Mouse (Mus musculus) CD4-positive helper T cell, adult 2 months (primary cell): ENCODE results near the gene Epor.

Experiments used
- DNase-seq: peaks from one replicate; pipeline ENCODE4 v3.0.0-alpha.2; 2012; ENCODE audit warnings: low read depth, missing footprints, low spot score

Gene Epor

GRCm38 (mm10) chr9:21963417-21963816 is at the start of gene Epor:
Gene Epor (minus strand): TSS chr9:21963506.
- no peak for DNase-seq

- no peak for DNase-seq
These were observed 49.4 kb upstream of the Epor start for GRCm38 (mm10) chr9:22012731-22013130.

DNA sequence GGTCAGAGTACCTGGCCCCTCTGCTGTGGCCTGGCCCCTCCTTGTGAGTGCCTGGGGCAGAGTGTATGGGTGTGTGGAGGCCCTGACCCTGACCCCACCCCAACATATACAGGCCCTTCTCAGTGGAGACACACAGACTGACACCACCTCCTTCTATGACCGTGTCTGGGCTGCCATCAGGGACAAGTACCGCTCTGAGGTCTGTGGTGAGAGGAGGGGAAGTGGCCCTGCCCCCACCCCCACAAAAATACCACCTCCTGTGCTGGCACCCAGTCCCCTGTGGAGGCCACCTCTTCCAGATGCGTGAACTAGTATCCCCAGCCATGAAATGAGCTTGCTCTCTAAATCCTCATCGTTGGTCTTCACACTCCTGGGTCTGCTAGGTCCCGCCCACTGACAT is 47.7 kb upstream of the Epor start:
- no peak for DNase-seq

- DNase-seq, result no peak
These were observed 41.2 kb upstream of the Epor start for GRCm38 (mm10) chr9:22004546-22004945.

DNA sequence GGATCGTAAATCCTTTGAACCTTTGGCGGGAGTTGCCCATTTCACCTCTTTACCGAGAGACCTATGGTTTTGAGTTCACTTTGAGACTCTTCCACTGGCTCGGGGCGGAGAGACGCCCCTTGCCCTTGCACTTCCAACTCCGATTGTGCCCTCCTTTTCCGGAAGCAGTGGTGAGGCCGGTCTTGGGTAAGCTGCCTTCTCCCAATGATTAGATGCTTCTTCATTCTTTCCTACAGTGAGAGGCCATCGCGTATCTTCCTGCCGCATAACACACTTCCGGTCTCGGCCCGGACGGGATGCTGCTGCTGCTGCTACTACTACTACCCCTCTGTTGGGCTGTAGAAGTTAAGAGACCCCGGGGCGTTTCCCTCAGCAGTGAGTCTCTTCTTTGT is 39.9 kb upstream of the Epor start:
- no peak for DNase-seq

- peak; percentile 100 for DNase-seq
These were observed 39.2 kb upstream of the Epor start, which contains the start of the genes Ccdc151 and Prkcsh for GRCm38 (mm10) chr9:22002194-22003162. Gene Ccdc151 (minus strand): TSS chr9:22002634. Gene Prkcsh (plus strand): TSS chr9:22002806.

DNA sequence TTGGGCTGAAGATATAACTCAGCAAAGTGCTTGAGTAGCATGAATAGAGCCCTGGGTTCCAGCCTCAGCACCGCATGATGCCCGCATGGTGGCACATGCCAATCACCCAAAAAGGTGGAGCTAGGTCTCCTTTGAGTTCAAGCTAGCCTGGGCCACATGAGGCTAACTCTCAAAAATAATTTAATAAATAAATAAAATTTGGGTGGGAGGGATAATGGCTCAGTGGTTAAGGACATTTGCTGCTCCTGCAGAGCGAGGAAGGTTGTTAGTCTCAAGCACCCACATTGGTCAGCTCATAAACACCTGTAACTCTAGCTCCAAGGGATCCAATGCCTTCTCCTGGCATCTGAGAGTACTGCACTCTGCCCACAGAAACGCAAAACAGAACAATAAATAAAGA is 38.3 kb upstream of the Epor start:
- DNase-seq, result no peak

- no peak for DNase-seq
These were observed 37.0 kb upstream of the Epor start for GRCm38 (mm10) chr9:22000296-22000695.

- DNase-seq, result no peak
These were observed 33.0 kb upstream of the Epor start for GRCm38 (mm10) chr9:21996178-21996867.

DNA sequence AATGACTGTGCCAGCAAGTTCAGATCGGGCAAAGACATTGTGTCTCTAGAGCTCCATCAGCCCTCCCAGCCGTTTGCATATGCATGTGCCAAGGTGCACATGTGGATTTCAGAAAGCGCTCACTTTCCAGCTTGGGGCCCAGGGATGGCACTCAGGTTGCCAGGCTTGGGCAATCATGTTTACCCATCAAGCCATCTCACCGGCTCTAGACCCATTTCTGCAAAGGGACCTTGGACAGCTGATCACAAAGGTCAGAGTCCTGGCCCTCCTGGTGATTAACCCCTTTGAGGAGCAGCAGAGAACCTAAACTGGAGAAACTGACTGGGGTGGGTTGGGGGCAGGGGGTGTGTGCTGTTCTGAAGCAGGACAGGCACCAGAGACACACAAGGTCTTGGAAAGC is 28.9 kb upstream of the Epor start:
- DNase-seq, result no peak

GRCm38 (mm10) chr9:21989230-21990110 is 26.2 kb upstream of the Epor start, which contains the start of gene Rgl3:
Gene Rgl3 (minus strand): TSS chr9:21989446.
- no peak for DNase-seq

GRCm38 (mm10) chr9:21988421-21989101 is 25.3 kb upstream of the Epor start:
- DNase-seq, result no peak

DNA sequence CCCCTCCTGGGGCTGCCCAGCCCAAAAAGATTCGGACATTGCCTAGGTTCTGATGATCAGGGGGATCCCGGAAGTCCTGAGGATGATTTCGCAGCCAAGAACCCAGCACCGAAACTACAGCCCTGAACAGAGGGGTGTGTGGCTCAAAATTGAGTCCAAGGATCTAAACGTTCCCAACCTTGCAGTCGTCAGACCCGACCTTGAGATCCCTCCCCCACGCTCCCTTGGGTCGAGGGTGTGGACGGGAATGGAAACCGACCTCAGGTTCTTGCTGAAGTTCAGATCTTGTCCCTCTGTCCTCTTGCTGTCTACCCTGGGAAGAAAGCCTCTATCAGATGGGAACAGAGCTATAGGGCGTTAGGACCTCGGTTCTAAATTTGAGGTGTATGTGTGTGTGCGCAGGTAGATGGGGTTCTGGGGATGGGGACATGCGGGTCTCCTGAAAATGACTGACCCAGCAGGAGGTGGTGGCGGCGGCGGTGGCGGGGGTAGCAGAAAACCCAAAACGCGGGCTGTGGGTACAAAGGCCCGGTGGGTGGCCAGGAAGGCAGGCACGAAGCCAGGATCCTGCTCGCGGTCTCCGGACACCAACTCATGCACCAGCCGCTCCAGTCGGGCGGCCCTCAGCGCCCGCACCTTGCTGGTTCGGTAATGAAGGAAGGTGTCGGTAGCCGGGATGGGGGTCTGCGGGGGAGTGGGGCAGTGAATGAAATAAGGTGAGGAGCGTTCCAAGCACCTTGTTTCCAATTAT is 24.5 kb upstream of the Epor start:
- no peak for DNase-seq

DNA sequence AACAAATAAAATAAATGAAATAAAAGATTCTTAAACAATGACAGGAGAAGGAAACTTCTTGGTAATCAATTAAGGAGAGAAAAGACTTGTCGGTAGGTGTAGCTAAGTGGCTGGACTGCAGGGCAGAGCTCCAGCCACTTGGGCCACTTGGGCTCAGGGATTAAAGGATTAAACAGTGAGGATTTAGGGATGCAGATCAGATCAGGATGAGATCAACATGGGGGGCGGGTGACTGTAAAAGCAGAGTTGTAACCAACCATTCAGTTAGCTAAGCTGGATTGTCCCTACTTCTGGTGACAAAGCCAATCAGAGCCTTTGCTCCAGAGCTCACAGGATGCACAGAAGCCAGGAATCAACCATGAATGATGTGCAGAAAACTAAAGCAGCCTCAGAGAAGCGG is 20.6 kb upstream of the Epor start:
- DNase-seq, result no peak

DNA sequence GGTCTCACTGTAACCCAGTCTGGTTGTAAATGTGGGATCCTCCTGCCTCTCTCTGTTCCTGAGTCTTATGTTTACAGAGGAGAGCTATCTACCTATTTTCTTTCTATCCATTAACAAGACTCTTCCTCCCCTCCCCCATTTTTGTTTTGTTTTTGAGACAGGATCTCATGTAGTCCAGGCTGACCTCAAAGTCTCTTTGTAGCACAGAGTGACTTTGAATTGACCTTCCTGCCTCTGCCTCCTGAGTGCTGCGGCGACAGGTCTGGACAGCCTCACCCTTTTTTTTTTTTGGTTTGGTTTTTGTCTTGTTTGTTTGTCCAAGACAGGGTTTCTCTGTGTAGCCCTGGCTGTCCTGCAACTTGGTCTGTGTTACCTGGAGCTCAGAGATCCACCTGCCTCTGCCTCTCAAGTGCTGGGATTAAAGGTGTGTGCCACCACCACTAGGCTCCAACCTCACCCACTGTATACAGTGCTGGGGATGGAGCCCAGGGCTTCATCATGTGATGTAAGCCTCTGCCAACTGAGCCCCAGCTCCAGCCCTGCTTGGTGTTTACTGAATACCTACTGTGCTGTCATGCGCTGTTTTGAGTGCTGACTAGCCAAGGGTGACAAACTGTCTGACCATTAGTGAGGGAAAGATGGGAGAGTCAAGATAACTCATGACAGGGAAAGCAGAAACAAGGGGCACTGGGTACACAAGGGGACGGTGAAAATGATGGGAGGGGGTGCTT is 15.3 kb upstream of the Epor start:
- no peak for DNase-seq

DNA sequence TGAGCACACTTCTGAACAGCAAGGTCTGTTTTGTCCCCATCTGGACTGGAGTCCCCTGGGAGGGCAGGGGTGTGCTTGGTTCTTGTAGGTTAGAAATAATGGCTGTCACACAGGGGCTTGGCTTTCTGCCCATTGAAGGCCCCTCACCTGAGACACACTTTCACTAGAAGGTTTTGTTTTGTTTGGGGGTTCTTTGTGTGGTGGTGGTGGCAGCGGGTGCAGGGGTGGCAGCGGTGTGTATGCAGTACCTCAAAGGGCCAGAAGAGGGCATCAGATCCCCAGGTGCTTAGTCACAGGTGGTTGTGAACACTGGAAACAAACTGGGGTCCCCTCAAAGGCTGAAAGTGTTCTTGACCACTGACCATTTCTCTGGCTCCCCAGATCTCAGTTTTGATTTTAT is 14.7 kb upstream of the Epor start:
- peak; percentile 48 for DNase-seq

DNA sequence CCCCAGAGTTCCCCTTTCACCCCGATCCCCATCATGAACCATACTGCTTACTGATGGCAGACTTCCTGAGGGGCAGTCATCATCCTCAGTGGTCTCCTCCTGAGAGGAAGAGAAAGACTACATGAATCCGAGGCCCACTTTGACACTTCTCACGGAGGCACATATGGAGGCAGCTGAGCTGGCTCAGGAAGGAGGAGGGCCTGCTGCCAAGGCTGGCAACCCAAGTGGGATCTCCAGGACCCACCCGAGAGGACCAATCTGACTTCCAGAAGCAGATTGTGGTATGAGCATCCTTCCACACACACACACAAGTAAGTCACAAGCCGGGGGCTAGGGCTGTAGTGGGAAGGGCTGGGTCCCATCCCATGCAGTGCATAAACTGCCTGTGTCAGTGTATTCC is 14.0 kb upstream of the Epor start:
- DNase-seq, result no peak

DNA sequence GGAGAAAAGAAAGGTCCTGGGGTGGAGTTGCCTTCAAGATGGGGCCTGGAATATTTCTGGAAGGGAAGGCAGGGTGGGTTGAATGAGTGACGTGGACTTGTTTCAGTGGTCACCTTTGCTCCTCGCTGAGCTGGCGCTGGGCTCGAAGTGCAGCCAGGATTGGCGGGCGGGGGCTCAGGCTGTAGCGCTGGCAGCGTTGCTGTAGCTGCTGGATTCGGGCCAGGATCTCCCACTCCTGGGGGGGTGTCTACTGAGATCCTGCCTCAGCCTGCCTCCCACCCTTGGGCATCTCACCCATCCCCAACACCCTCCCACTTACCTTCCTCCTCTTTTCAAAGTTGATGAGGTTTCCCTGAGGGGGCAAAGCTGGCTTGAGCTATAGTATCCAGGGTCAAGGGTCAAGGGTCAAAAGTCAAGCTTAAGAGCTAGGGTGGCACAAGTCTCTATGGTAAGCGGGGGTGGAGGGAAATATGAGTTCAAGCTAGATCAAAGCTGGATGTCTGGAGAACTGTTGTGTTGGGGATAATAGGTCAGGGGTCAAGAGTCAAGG is 13.4 kb upstream of the Epor start:
- no peak for DNase-seq

GRCm38 (mm10) chr9:21969304-21969703 is 6.0 kb upstream of the Epor start:
- no peak for DNase-seq
